Mouse (Mus musculus): ENCODE measurements around the gene Eno1.

DNA sequence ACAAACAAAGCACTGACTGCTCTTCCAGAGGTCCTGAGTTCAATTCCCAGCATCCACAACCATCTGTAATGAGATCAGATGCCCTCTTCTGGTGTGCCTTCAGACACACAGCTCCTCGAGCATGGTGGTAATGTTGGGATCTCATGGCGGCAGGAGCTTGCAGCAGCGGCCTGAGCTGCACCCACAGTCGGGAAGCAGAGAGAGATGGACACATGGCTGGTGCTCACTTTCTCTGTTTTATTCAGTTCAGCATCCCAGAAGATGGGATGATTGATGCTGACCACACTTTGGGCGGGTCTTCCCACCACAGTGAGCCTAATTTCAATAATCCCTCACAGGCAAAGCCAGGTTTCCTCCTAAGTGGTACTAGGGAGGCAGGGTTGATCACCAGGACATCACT, 39.0 kb downstream of the Eno1 start:
- TF ChIP-seq POLR2A (IDR thresholded peaks at IDR 0.05; ENCODE audit: borderline replicate concordance, control insufficient read depth, low read depth, low read length): no peak
- no peak for TF ChIP-seq CTCF (IDR thresholded peaks at IDR 0.05; ENCODE audit: control insufficient read depth, insufficient read depth, low read length)

Data from bone marrow, adult 2 months (tissue).